Mouse (Mus musculus) frontal cortex, postnatal 14 days (tissue): ENCODE measurements around the gene Sox21.

Experiments used
- DNase-seq, 2 experiments: peaks; one replicate each; pipeline ENCODE4 v3.0.0; 2022; ENCODE audit warnings: low spot score in 2 of 2

Gene Sox21

GRCm38 (mm10) chr14:118236886-118237289 is at the start of gene Sox21:
Sox21 (minus strand) TSS chr14:118237030.
- DNase-seq = peak; percentile 42 to 46

GRCm38 (mm10) chr14:118286096-118286495 is 49.3 kb upstream of the Sox21 start:
- DNase-seq = no peak

- DNase-seq = no peak
Observed at GRCm38 (mm10) chr14:118282917-118283316, 46.1 kb upstream of the Sox21 start.

GRCm38 (mm10) chr14:118282272-118282671 is 45.4 kb upstream of the Sox21 start:
- DNase-seq = no peak

GRCm38 (mm10) chr14:118277704-118278498 is 41.1 kb upstream of the Sox21 start:
- DNase-seq = no peak

GRCm38 (mm10) chr14:118272594-118273555 is 36.0 kb upstream of the Sox21 start:
- no peak for DNase-seq

GRCm38 (mm10) chr14:118268849-118269248 is 32.0 kb upstream of the Sox21 start:
- DNase-seq = no peak

- no peak for DNase-seq
Observed at GRCm38 (mm10) chr14:118266660-118267059, 29.8 kb upstream of the Sox21 start, which contains the start of gene Gm9376. Gm9376 (plus strand) TSS chr14:118266960.

GRCm38 (mm10) chr14:118253381-118253780 is 16.6 kb upstream of the Sox21 start:
- no peak for DNase-seq

- DNase-seq = no peak
Observed at GRCm38 (mm10) chr14:118241416-118241815, 4.6 kb upstream of the Sox21 start.

GRCm38 (mm10) chr14:118239351-118239750 is 2.5 kb upstream of the Sox21 start:
- DNase-seq = no peak

- no peak for DNase-seq
Observed at GRCm38 (mm10) chr14:118237786-118238185, 956 bp upstream of the Sox21 start.

GRCm38 (mm10) chr14:118235973-118236885 is 601 bp downstream of the Sox21 start:
- DNase-seq = no peak

- no peak for DNase-seq
Observed at GRCm38 (mm10) chr14:118235361-118235972, 1.4 kb downstream of the Sox21 start.

GRCm38 (mm10) chr14:118234541-118235210 is 2.2 kb downstream of the Sox21 start:
- DNase-seq = no peak

GRCm38 (mm10) chr14:118233786-118234540 is 2.9 kb downstream of the Sox21 start:
- no peak for DNase-seq

- DNase-seq = no peak
Observed at GRCm38 (mm10) chr14:118232381-118232970, 4.4 kb downstream of the Sox21 start.

- no peak for DNase-seq
Observed at GRCm38 (mm10) chr14:118226471-118227155, 10.2 kb downstream of the Sox21 start.

GRCm38 (mm10) chr14:118225911-118226310 is 10.9 kb downstream of the Sox21 start:
- no peak for DNase-seq
